Mouse (Mus musculus): Measurements from ENCODE around the gene Fgfbp1. TPM values are rescaled to one million over a fixed set of nuclear protein-coding genes. Genes with fewer than 3 reads are reported as not detected.

Fgfbp1 gene
- total RNA-seq (2014; fragmentation: Nextera tagmentation) (not detected in 2 replicates), total RNA-seq (2017) (not detected in 2 replicates)

- no peak for ATAC-seq (replicated peaks; ENCODE audit: poor library complexity, severe bottlenecking)
These were observed at the start of gene Fgfbp1 for GRCm38 (mm10) chr5:43981620-43982019. TSS of gene Fgfbp1 (minus strand) at chr5:43981779.

- no peak for ATAC-seq (replicated peaks; ENCODE audit: poor library complexity, severe bottlenecking)
These were observed 16.9 kb upstream of the Fgfbp1 start for GRCm38 (mm10) chr5:43998295-43998989.

GRCm38 (mm10) chr5:43997626-43998025 is 16.0 kb upstream of the Fgfbp1 start:
- ATAC-seq (replicated peaks; ENCODE audit: poor library complexity, severe bottlenecking), result no peak

GRCm38 (mm10) chr5:43996162-43996561 is 14.6 kb upstream of the Fgfbp1 start:
- ATAC-seq (replicated peaks; ENCODE audit: poor library complexity, severe bottlenecking), result peak; percentile 56; the same call in 1 of the 2 replicates

- ATAC-seq (replicated peaks; ENCODE audit: poor library complexity, severe bottlenecking), result no peak; the same call in 1 of the 2 replicates
These were observed 13.4 kb upstream of the Fgfbp1 start for GRCm38 (mm10) chr5:43994981-43995380.

GRCm38 (mm10) chr5:43990316-43990715 is 8.7 kb upstream of the Fgfbp1 start:
- ATAC-seq (replicated peaks; ENCODE audit: poor library complexity, severe bottlenecking), result peak; percentile 79

- ATAC-seq (replicated peaks; ENCODE audit: poor library complexity, severe bottlenecking), result no peak
These were observed 7.4 kb upstream of the Fgfbp1 start for GRCm38 (mm10) chr5:43989017-43989416.

- ATAC-seq (replicated peaks; ENCODE audit: poor library complexity, severe bottlenecking), result no peak
These were observed 4.6 kb upstream of the Fgfbp1 start for GRCm38 (mm10) chr5:43986212-43986611.

GRCm38 (mm10) chr5:43982896-43983295 is 1.3 kb upstream of the Fgfbp1 start:
- no peak for ATAC-seq (replicated peaks; ENCODE audit: poor library complexity, severe bottlenecking)

- no peak for ATAC-seq (replicated peaks; ENCODE audit: poor library complexity, severe bottlenecking)
These were observed 1.2 kb downstream of the Fgfbp1 start for GRCm38 (mm10) chr5:43980397-43980796.

- ATAC-seq (replicated peaks; ENCODE audit: poor library complexity, severe bottlenecking), result no peak
These were observed 4.6 kb downstream of the Fgfbp1 start for GRCm38 (mm10) chr5:43976821-43977561.

GRCm38 (mm10) chr5:43974166-43974565 is 7.4 kb downstream of the Fgfbp1 start:
- no peak for ATAC-seq (replicated peaks; ENCODE audit: poor library complexity, severe bottlenecking)

GRCm38 (mm10) chr5:43971156-43971555 is 10.4 kb downstream of the Fgfbp1 start:
- ATAC-seq (replicated peaks; ENCODE audit: poor library complexity, severe bottlenecking), result no peak

- no peak for ATAC-seq (replicated peaks; ENCODE audit: poor library complexity, severe bottlenecking)
These were observed 11.0 kb downstream of the Fgfbp1 start for GRCm38 (mm10) chr5:43970532-43970931.

- ATAC-seq (replicated peaks; ENCODE audit: poor library complexity, severe bottlenecking), result no peak
These were observed 12.9 kb downstream of the Fgfbp1 start for GRCm38 (mm10) chr5:43968634-43969033.

- ATAC-seq (replicated peaks; ENCODE audit: poor library complexity, severe bottlenecking), result no peak
These were observed 20.5 kb downstream of the Fgfbp1 start for GRCm38 (mm10) chr5:43961056-43961455.

GRCm38 (mm10) chr5:43959884-43960440 is 21.6 kb downstream of the Fgfbp1 start:
- ATAC-seq (replicated peaks; ENCODE audit: poor library complexity, severe bottlenecking), result no peak

- no peak for ATAC-seq (replicated peaks; ENCODE audit: poor library complexity, severe bottlenecking)
These were observed 28.3 kb downstream of the Fgfbp1 start for GRCm38 (mm10) chr5:43953241-43953640.

- peak; percentile 36 for ATAC-seq (replicated peaks; ENCODE audit: poor library complexity, severe bottlenecking)
These were observed 32.8 kb downstream of the Fgfbp1 start for GRCm38 (mm10) chr5:43948748-43949275.

GRCm38 (mm10) chr5:43948111-43948743 is 33.4 kb downstream of the Fgfbp1 start:
- peak; percentile 83 for ATAC-seq (replicated peaks; ENCODE audit: poor library complexity, severe bottlenecking)
